Mouse (Mus musculus): Measurements from ENCODE around the gene Cluh. TPM values are rescaled to one million over a fixed set of nuclear protein-coding genes. Genes with fewer than 3 reads are reported as not detected.

The Cluh gene
- polyA plus RNA-seq, 1 experiment from 2014 or later: 87.1 TPM

DNA sequence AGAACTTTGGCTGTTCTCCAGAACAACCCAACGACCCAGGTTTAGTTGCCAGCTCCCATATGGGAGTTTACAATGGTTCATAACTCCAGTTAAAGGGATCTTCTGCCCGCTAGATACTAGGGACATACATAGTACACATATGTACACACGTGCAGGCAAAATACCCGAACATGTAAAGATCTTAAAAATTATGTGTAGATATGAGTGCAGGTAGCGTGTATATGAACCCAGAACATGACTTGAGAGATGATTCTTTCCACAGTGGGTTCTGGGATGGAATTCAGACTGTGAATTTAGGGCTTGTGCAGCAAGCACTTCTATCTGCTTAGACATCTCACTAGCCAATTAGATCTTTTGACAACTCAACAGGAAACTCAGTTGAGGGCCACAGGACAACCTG is 22.5 kb downstream of the Cluh start:
- ATAC-seq: no peak
- DNase-seq (ENCODE audit: low read depth, low spot score): no peak
- ChIA-PET POLR2A (no interaction called here), CTCF (no interaction called here)
- H3K27me3 ChIP-seq: no peaks in the 10 kb centered on the region
- in situ Hi-C loops (cut with MboI; ENCODE audit: low pct_unique_long_range_greater_than_20kb): no loop called here
- no peak for TF ChIP-seq CTCF (IDR thresholded peaks at IDR 0.05)

DNA sequence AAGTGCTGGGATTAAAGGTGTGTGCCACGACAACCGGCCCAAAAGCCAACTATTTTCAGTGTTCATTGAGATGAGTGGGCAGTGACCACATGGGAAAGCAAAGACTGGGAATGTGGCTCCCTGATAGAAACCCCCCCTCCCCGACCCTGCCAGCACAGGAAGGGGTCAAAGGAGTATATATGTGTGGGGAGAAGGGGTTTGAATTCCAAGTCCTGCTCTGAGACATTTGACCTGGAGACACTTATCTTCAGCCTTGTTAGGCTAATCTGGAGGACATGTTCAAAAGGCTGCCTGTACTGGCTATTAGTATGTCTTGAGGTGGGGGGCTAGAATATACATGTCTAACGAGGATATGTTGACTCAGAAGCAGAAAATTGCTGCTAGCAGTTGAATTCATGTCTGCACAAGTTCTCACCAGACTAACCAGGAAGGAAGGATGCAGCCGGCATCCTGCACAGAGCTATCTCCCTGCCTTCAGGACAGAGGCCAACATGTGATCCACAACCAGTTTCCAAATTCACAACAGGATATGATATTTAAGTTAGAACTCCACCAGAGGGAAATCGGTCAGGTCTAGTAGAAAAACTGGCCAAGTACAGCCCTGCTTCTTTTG is 23.7 kb downstream of the Cluh start:
- no peak for TF ChIP-seq CTCF (IDR thresholded peaks at IDR 0.05)
- DNase-seq (ENCODE audit: low read depth, low spot score): no peak
- ATAC-seq: no peak
- ChIA-PET CTCF (no interaction called here), POLR2A (no interaction called here)
- in situ Hi-C loops (cut with MboI; ENCODE audit: low pct_unique_long_range_greater_than_20kb): no loop called here
- H3K27me3 ChIP-seq: no peaks in the 10 kb centered on the region

- ChIA-PET CTCF (interaction anchor here (1.3 kb wide), 1 partner anchor 9 kb away, joined by 3 read pairs; no protein-coding TSS in a partner anchor), POLR2A (no interaction called here)
- no peak for TF ChIP-seq CTCF (IDR thresholded peaks at IDR 0.05)
- in situ Hi-C loops (cut with MboI; ENCODE audit: low pct_unique_long_range_greater_than_20kb): no loop called here
- no peak for ATAC-seq
- H3K27me3 ChIP-seq: no peaks in the 10 kb centered on the region
- no peak for DNase-seq (ENCODE audit: low read depth, low spot score)
Measured at GRCm38 (mm10) chr11:74673561-74673960, 24.3 kb downstream of the Cluh start.

DNA sequence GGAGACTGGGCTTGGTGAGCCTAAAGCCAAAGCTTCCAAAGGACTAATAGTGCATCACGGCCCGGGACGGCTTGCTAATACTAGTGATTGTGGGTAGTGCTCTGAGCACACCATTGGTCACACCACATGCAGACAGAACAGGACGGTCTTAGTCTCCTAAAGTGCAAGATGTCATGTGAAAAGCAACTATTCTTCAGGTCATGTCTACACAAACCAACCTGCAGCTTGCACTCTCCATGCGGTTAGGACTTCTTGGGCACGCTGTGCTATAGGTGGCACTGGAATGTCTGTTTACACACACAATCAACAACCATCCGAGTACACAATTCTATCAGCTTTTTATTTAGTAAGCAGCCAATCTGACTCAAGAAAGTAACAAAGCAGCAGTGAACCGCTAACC is 25.4 kb downstream of the Cluh start:
- no peak for ATAC-seq
- in situ Hi-C loops (cut with MboI; ENCODE audit: low pct_unique_long_range_greater_than_20kb): no loop called here
- no peak for DNase-seq (ENCODE audit: low read depth, low spot score)
- H3K27me3 ChIP-seq: no peaks in the 10 kb centered on the region
- POLR2A ChIA-PET: no interaction called here
- CTCF ChIA-PET: interaction anchor here (1.3 kb wide), 1 partner anchor 8 kb away, joined by 3 read pairs; no protein-coding TSS in a partner anchor
- TF ChIP-seq CTCF (IDR thresholded peaks at IDR 0.05): no peak

GRCm38 (mm10) chr11:74675156-74675555 is 25.9 kb downstream of the Cluh start:
- no peak for ATAC-seq
- no peak for DNase-seq (ENCODE audit: low read depth, low spot score)
- H3K27me3 ChIP-seq: no peaks in the 10 kb centered on the region
- ChIA-PET CTCF (interaction anchor here (1.0 kb wide), 1 partner anchor 25 kb away, joined by 3 read pairs; no protein-coding TSS in a partner anchor), POLR2A (no interaction called here)
- in situ Hi-C loops (cut with MboI; ENCODE audit: low pct_unique_long_range_greater_than_20kb): no loop called here
- no peak for TF ChIP-seq CTCF (IDR thresholded peaks at IDR 0.05)

GRCm38 (mm10) chr11:74692151-74692550 is 42.9 kb downstream of the Cluh start:
- in situ Hi-C loops (cut with MboI; ENCODE audit: low pct_unique_long_range_greater_than_20kb): no loop called here
- TF ChIP-seq CTCF (IDR thresholded peaks at IDR 0.05): no peak
- POLR2A ChIA-PET: no interaction called here
- no peak for ATAC-seq
- DNase-seq (ENCODE audit: low read depth, low spot score): no peak
- no peaks in the 10 kb centered on the region for H3K27me3 ChIP-seq
- CTCF ChIA-PET: interaction anchor here (1.0 kb wide), 1 partner anchor 11 kb away, joined by 3 read pairs; no protein-coding TSS in a partner anchor

GRCm38 (mm10) chr11:74699505-74699904 is 50.2 kb downstream of the Cluh start:
- in situ Hi-C loops (cut with MboI; ENCODE audit: low pct_unique_long_range_greater_than_20kb): no loop called here
- DNase-seq (ENCODE audit: low read depth, low spot score) (no peak), ATAC-seq (no peak)
- ChIA-PET POLR2A (no interaction called here), CTCF (interaction anchor here (1.1 to 1.7 kb wide), 2 partner anchors 13 to 24 kb away, joined by 3 read pairs; no protein-coding TSS in a partner anchor)
- H3K27me3 ChIP-seq: no peaks in the 10 kb centered on the region
- TF ChIP-seq CTCF (IDR thresholded peaks at IDR 0.05): no peak

GRCm38 (mm10) chr11:74704068-74704467 is 54.8 kb downstream of the Cluh start:
- in situ Hi-C loops (cut with MboI; ENCODE audit: low pct_unique_long_range_greater_than_20kb): no loop called here
- no peak for TF ChIP-seq CTCF (IDR thresholded peaks at IDR 0.05)
- DNase-seq (ENCODE audit: low read depth, low spot score): no peak
- POLR2A ChIA-PET: no interaction called here
- no peak for ATAC-seq
- no peaks in the 10 kb centered on the region for H3K27me3 ChIP-seq
- CTCF ChIA-PET: interaction anchor here (2.0 kb wide), 1 partner anchor 21 kb away, joined by 4 read pairs; no protein-coding TSS in a partner anchor

DNA sequence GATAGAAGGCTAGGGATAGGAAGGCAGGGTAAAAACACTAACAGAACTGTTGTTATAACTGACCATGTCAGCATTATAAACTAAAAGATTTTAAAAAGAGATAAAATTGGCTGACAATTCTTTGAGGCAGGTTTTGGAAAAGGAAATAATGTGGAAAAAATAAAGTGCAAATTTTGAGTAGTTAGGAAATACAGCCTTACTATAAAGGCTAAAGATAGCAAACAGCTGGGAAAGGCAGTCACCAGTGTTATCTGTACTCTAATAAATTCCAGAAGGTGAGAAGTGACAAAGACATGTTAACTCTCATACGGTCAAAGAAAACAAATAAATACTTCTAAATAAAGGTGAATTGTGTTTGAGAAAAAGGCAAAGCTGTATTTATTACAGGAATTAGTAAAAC is 59.5 kb downstream of the Cluh start:
- POLR2A ChIA-PET: no interaction called here

DNA sequence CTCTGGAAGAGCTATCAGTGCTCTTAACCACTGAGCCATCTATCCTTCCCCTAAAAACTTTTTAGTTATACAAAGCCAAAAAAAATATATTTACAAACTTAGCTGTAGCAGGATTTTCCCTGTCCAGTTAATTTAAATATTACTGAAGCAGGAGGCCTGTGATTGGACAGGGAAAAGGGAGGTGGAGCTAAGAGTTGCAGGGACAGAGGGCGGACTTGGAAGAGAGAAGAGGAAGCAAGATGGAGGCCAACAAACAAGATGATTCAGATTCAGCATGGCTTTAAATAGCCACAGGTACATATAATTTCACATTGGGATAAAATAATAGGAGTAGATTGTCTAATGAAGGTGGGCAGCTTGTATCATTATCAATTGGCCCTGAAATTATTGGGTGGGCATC is 61.4 kb downstream of the Cluh start:
- ChIA-PET CTCF (interaction anchor here (1.2 to 1.7 kb wide), 2 partner anchors 9 to 90 kb away, joined by 3 to 4 read pairs; no protein-coding TSS in a partner anchor), POLR2A (no interaction called here)
- DNase-seq (ENCODE audit: low read depth, low spot score) (no peak), ATAC-seq (no peak)
- in situ Hi-C loops (cut with MboI; ENCODE audit: low pct_unique_long_range_greater_than_20kb): no loop called here
- no peak for TF ChIP-seq CTCF (IDR thresholded peaks at IDR 0.05)
- H3K27me3 ChIP-seq: no peaks in the 10 kb centered on the region

More for the DNA sequence above, 59.5 kb downstream of the Cluh start:
- H3K27me3 ChIP-seq: no peaks in the 10 kb centered on the region
- TF ChIP-seq CTCF (IDR thresholded peaks at IDR 0.05): no peak
- no peak for DNase-seq (ENCODE audit: low read depth, low spot score)
- in situ Hi-C loops (cut with MboI; ENCODE audit: low pct_unique_long_range_greater_than_20kb): no loop called here
- ATAC-seq: no peak
- CTCF ChIA-PET: no interaction called here

- in situ Hi-C loops (cut with MboI; ENCODE audit: low pct_unique_long_range_greater_than_20kb): no loop called here
- no peaks in the 10 kb centered on the region for H3K27me3 ChIP-seq
- TF ChIP-seq CTCF (IDR thresholded peaks at IDR 0.05): no peak
- CTCF ChIA-PET: no interaction called here
- POLR2A ChIA-PET: no interaction called here
- no peak for DNase-seq (ENCODE audit: low read depth, low spot score)
- ATAC-seq: no peak
Measured at GRCm38 (mm10) chr11:74715971-74716525, 66.8 kb downstream of the Cluh start.

Other genes starting within 250 kb of the Cluh start
- gene Rap1gap2, start 38.6 kb upstream of the Cluh start, polyA plus RNA-seq (2021): 21.1 TPM
- gene Ccdc92b, start 29.9 kb upstream of the Cluh start, polyA plus RNA-seq (2021): 0.46 TPM
- 109 TPM for gene Pafah1b1, start 75.2 kb downstream of the Cluh start, polyA plus RNA-seq (2021)
- gene Mettl16, start 121.3 kb downstream of the Cluh start, polyA plus RNA-seq (2021): 33.6 TPM
- gene Mnt, start 181.4 kb downstream of the Cluh start, polyA plus RNA-seq (2021): 24.7 TPM
- gene Sgsm2, start 247.6 kb downstream of the Cluh start, polyA plus RNA-seq (2021): 27.0 TPM
- 38.2 TPM for gene Tsr1, start 248.6 kb downstream of the Cluh start, polyA plus RNA-seq (2021)

Data from Patski (cell line).